Mouse (Mus musculus) embryonic facial prominence, embryonic 13.5 days (tissue): Measurements from ENCODE around the gene Ric8b. TPM values are rescaled to one million over a fixed set of nuclear protein-coding genes. Genes with fewer than 3 reads are reported as not detected.

ENCODE experiments used
- ATAC-seq: fragments of 200-750 bp; cut with Nextera tagmentation; 2 replicates; pipeline ENCODE4 v1.8.0; 2017; ENCODE audit warnings: low read depth; ENCODE audit not compliant: insufficient number of reproducible peaks, insufficient read depth, low FRiP score, low TSS enrichment
- H3K27ac ChIP-seq: fragments of 300-500 bp; sonication (generic); 2 replicates; pipeline ENCODE4 v1.5.1; 2015; ENCODE audit warnings: moderate library complexity, mild to moderate bottlenecking, inconsistent platforms
- H3K27me3 ChIP-seq: fragments of 300-500 bp; sonication (generic); 2 replicates; pipeline ENCODE4 v1.6.1; 2015; ENCODE audit warnings: mild to moderate bottlenecking, inconsistent platforms
- H3K36me3 ChIP-seq: fragments of 300-500 bp; sonication (generic); 2 replicates; pipeline ENCODE4 v1.6.1; 2015; ENCODE audit warnings: mild to moderate bottlenecking, inconsistent platforms
- H3K4me1 ChIP-seq: fragments of 300-500 bp; sonication (generic); 2 replicates; pipeline ENCODE4 v1.6.1; 2015; ENCODE audit warnings: inconsistent platforms
- H3K4me2 ChIP-seq: fragments of 300-500 bp; sonication (generic); 2 replicates; pipeline ENCODE4 v1.6.1; 2015; ENCODE audit warnings: moderate library complexity, mild to moderate bottlenecking, inconsistent platforms
- H3K4me3 ChIP-seq: fragments of 300-500 bp; sonication (generic); 2 replicates; pipeline ENCODE4 v1.5.1; 2015; ENCODE audit warnings: mild to moderate bottlenecking, inconsistent platforms
- H3K9ac ChIP-seq: fragments of 300-500 bp; sonication (generic); 2 replicates; pipeline ENCODE4 v1.6.1; 2015; ENCODE audit warnings: mild to moderate bottlenecking, inconsistent platforms
- H3K9me3 ChIP-seq: fragments of 300-500 bp; sonication (generic); 2 replicates; pipeline ENCODE4 v1.6.1; 2016; ENCODE audit warnings: inconsistent platforms
- WGBS: fragments of 180-500 bp; shearing (Covaris S2); methylation state at CpG from one replicate; pipeline ENCODE4 v1.1.7; 2015; ENCODE audit warnings: mixed read lengths; 5-methylcytosine and 5-hydroxymethylcytosine counted together
- polyA plus RNA-seq: library from polyadenylated mRNA; unstranded; fragments of >200 nt; fragmentation: Nextera tagmentation; extraction: Ambion mirVana; gene quantifications from 2 replicates; pipeline ENCODE4 v1.2.1, GENCODE M21; 2015

The Ric8b gene
- polyA plus RNA-seq, 1 experiment from 2014 or later = 23.0 TPM

DNA sequence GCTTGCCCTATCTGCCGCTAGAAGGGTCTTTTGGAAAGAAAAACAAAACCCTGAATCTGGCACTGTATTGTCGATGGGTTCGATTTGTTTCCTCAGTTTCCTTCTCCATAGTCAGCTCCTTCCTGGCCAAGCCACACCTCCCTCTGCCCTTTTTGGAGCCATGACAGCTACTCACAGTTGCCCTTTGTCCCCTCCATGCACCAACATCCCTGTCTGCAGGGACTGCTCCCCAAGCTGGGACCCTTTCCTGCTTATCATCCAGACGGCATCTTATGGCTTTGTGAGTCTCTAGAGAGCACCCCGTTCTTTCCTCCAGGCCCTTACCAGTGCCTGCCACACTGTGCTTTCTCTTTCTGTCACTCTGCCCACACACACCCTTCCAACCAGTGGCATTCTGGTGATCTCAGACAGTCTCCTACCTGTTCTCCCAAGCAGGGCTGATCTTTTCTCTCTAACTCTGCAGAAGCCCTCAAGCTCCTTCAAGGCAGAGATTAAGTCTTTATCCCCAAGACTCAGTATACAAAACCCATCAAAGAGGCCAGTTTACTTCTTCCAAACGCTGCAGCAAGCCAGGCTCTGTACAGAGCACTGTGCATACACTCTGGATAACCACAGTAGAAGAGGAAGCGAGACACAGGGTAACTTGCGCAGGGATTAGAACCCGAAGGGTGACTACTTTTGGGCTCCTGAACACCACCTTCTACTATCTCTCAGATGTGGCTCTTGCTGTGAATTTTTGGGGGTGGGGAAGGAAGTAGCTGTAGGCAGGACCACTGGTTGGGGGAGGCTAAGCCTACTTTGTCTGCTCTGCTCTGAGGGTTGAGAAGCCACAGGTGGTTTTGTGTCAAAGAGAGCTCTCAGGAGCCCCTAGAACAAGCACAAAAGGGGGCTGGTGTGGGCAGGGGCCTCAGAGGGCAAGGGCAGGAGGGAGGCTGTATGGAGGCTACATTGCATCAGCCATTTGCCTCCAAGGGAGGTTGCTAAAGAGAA lies 20.2 kb upstream of the Ric8b start:
- 54% methylated on average over 9 of the region's 9 CpGs for WGBS
- H3K9me3 ChIP-seq = no peaks in the 10 kb centered on the region
- H3K4me3 ChIP-seq = no peak overlapping the region
- no peak overlapping the region for H3K9ac ChIP-seq
- no peaks in the 10 kb centered on the region for H3K36me3 ChIP-seq
- peaks cover 14% of the 10 kb centered on the region for H3K4me1 ChIP-seq
- H3K27ac ChIP-seq = no peak overlapping the region
- no peaks in the 10 kb centered on the region for H3K27me3 ChIP-seq
- H3K4me2 ChIP-seq = no peak overlapping the region
- ATAC-seq = no peak

DNA sequence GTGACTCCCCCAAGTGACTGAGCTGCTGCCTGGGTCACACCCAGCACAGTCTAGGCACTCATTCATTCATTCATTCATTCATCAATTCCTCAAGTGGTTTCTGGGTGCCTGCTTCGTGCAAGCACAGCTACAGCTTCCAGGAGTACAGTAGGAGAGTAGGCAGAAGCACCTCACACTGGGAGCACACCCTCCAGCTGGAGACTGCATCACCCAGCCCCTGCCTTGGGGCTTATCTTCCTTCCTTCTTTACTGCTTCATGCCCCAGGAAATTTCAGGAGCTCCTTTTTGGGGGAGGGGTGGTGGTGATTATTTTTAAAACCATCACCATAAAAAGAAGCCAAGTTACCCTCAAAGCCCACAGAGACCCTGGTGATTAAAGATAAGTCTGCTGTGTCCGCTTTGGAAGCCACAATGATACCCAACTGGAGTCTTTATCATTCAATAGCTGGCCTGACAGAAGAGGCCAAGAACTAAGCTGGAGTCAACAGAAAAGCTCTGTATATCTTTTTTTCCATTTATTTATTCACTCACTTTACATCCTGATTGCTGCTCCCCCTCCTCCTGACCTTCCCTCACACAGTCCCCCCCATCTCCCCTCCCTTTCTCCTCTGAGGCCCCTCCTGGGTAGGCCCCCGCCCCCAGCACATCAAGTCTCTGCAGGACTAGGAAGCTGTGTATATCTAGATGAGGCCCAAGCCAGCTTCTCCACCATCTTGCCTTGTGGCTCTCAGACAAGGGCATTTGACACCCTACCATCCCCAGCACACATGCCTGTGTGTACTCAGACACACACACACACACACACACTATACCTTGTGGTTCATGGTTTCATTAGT lies 19.1 kb upstream of the Ric8b start:
- Histone ChIP-seq H3K27ac (no peak overlapping the region), H3K4me1 (peaks cover 19% of the 10 kb centered on the region), H3K4me3 (no peak overlapping the region), H3K9ac (no peak overlapping the region), H3K9me3 (no peaks in the 10 kb centered on the region), H3K27me3 (no peaks in the 10 kb centered on the region), H3K4me2 (no peak overlapping the region), H3K36me3 (no peaks in the 10 kb centered on the region)
- ATAC-seq = no peak
- WGBS = 60% methylated on average over 3 of the region's 3 CpGs

DNA sequence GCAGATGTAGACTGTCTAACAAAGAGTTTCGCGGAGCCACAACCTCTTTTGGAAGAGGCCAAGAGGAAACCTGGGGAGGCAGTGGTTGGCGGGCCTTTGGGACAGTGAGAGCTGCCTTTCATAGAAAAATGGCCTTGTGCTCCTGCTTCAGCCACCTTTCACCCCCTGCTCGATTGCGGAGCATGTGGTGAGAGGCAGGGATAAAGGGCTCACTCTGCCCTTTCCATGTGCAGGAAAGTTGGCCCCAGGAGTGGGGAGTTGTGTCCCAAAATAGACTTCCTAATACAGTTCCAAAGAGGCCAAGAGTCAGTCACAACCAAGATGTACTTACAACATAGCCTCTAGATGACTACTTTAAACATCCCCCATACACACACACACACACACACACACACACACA lies 15.7 kb upstream of the Ric8b start:
- peaks cover 29% of the 10 kb centered on the region for H3K4me1 ChIP-seq
- no peaks in the 10 kb centered on the region for H3K36me3 ChIP-seq
- WGBS = 67% methylated on average over 5 of the region's 5 CpGs
- no peak overlapping the region for H3K27ac ChIP-seq
- no peak overlapping the region for H3K4me3 ChIP-seq
- H3K9me3 ChIP-seq = no peaks in the 10 kb centered on the region
- no peak for ATAC-seq
- no peak overlapping the region for H3K9ac ChIP-seq
- no peak overlapping the region for H3K4me2 ChIP-seq
- no peaks in the 10 kb centered on the region for H3K27me3 ChIP-seq

DNA sequence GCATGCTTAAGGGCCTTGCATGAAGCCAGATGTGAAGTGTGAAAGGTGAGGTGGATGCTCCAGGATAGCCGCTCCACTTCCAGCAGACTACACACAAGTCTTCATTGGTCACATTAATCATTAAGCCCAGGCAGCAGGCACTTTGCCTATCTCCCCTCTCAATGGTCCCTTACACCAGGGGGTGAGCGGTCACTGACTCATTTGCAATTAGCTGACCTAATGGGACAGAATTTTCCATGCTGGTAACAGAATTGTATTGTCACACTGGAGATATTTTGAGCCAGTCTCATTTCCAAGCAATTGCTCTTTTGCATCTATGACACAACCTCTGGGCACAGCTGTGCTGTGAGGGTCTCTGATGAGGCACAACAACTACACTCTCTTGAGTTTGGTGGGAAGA lies 15.2 kb upstream of the Ric8b start:
- no peaks in the 10 kb centered on the region for H3K9me3 ChIP-seq
- no peaks in the 10 kb centered on the region for H3K36me3 ChIP-seq
- peaks cover 29% of the 10 kb centered on the region for H3K4me1 ChIP-seq
- H3K4me3 ChIP-seq = no peak overlapping the region
- no peak overlapping the region for H3K27ac ChIP-seq
- no peak overlapping the region for H3K9ac ChIP-seq
- no peak overlapping the region for H3K4me2 ChIP-seq
- no peaks in the 10 kb centered on the region for H3K27me3 ChIP-seq
- WGBS = 79% methylated on average over 2 of the region's 2 CpGs
- no peak for ATAC-seq

DNA sequence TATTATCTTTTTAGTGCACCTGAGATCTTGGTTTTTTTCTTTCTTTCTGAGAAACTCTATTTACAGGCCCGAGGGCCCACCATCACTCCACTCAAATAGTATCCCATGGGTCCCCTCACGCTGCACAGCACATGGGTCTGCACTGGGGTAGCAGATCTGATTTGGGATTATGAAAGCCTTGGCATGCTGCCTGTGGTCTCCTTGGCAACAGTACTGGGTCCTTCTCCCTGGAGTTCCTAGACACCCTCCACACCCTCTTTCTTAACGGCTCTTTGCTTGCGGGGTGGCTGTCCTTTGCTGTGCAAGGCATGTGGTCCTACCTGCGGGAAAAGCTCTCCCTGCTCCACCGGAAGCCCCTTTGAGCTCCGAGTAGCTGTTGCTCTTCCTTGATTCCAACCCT lies 14.1 kb upstream of the Ric8b start:
- 51% methylated on average over 7 of the region's 7 CpGs for WGBS
- no peaks in the 10 kb centered on the region for H3K9me3 ChIP-seq
- H3K4me3 ChIP-seq = no peak overlapping the region; the same call in 1 of the 2 replicates
- H3K9ac ChIP-seq = peak overlapping the region; percentile 32; the same call in 1 of the 2 replicates
- ATAC-seq = no peak
- H3K36me3 ChIP-seq = no peaks in the 10 kb centered on the region
- H3K27ac ChIP-seq = peak overlapping the region; percentile 22; the same call in 1 of the 2 replicates
- no peaks in the 10 kb centered on the region for H3K27me3 ChIP-seq
- H3K4me1 ChIP-seq = peaks cover 20% of the 10 kb centered on the region
- H3K4me2 ChIP-seq = peak overlapping the region; percentile 44

DNA sequence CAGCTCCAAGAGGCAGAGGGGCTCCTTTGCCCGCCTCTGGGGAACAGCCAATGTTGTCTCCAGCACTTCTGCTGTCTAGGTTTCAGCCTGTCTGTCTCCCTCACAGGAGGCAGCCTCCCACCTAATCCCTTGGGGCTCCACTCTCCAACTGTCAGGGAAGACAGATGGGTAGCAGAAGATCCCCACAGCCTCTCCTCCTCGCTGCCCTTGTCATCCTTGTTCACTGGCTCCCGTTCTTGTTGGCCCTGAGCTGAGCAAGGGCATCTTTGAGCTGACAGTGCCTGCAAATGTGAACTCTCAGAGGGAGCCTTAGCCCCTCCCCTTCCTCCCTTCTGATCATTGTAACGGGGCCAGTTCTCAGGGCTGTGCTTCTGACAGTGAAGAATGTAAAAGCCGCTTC lies 13.7 kb upstream of the Ric8b start:
- Histone ChIP-seq H3K27me3 (no peaks in the 10 kb centered on the region), H3K4me1 (peaks cover 16% of the 10 kb centered on the region), H3K9me3 (no peaks in the 10 kb centered on the region), H3K4me2 (peak overlapping the region; percentile 44), H3K36me3 (no peaks in the 10 kb centered on the region), H3K27ac (peak overlapping the region; percentile 22; the same call in 1 of the 2 replicates), H3K4me3 (peak overlapping the region; percentile 13), H3K9ac (peak overlapping the region; percentile 32; the same call in 1 of the 2 replicates)
- WGBS = 7% methylated on average over 5 of the region's 5 CpGs
- no peak for ATAC-seq

DNA sequence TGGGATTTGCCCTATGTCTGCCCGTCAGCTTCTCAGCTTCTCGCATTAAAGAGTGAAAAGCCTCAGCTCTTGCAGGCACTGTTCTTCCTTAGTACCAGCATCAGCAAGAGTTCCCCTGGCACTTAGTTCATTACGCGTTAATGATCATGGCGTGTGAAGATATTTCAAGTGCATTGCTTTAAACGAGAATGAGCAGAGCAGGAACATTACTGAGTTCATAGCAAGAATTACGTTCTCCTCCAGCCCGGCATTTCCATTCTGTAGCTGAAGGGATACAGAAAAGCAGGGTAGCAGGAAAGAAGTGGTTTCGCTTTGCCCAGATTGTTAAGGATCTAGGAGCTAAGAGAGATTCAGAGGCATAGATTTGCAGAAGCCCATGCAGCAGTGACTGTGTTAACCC lies 10.5 kb upstream of the Ric8b start:
- no peak overlapping the region for H3K4me2 ChIP-seq
- H3K27ac ChIP-seq = no peak overlapping the region
- H3K9me3 ChIP-seq = no peaks in the 10 kb centered on the region
- no peaks in the 10 kb centered on the region for H3K27me3 ChIP-seq
- H3K36me3 ChIP-seq = no peaks in the 10 kb centered on the region
- WGBS = 81% methylated on average over 9 of the region's 9 CpGs
- no peak for ATAC-seq
- peaks cover 24% of the 10 kb centered on the region for H3K4me1 ChIP-seq
- H3K9ac ChIP-seq = no peak overlapping the region
- no peak overlapping the region for H3K4me3 ChIP-seq

DNA sequence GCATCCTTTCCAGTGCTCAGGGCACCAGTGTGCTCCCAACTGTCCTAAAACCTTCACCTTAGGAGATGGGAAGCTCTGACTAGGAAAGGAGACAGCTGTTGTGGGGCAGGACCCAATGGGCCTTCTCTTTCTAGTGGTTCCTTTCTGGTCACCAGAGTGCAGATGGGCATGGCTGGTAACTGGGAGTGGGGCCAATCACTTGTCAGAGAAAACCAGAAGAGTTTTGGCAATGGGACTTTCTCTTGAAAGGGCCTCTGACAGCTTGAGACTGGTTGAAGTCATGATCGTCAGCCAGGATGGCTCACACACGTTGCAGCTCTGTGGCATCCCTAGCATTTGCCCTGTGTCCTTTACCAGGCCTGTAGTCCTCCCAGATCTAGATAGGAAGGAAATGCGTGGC lies 9.4 kb upstream of the Ric8b start:
- Histone ChIP-seq H3K4me1 (peaks cover 23% of the 10 kb centered on the region), H3K36me3 (no peaks in the 10 kb centered on the region), H3K4me2 (no peak overlapping the region), H3K9me3 (no peaks in the 10 kb centered on the region), H3K4me3 (no peak overlapping the region), H3K9ac (no peak overlapping the region), H3K27me3 (no peaks in the 10 kb centered on the region), H3K27ac (no peak overlapping the region)
- 91% methylated on average over 3 of the region's 3 CpGs for WGBS
- no peak for ATAC-seq

DNA sequence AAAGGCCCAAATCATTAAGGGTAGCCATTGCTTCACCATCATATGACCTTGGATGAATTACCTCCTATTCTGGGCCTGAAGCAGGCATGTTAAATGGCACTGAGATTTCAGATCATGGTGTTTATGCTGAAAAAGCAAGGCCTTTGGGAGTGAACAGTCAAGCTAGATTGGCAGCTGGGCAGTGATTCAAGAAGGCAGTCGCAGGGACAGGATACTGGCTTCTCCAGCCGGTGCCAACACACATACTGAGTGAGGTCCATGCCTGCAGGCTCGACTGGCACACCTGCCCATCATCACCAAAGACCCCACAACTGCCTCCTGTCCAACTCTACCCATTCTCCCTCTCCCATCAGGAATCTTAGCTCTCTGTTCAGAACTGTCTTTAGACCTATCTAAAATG lies 8.9 kb upstream of the Ric8b start:
- Histone ChIP-seq H3K9me3 (no peaks in the 10 kb centered on the region), H3K4me2 (no peak overlapping the region), H3K27me3 (no peaks in the 10 kb centered on the region), H3K9ac (no peak overlapping the region), H3K36me3 (no peaks in the 10 kb centered on the region), H3K27ac (no peak overlapping the region), H3K4me1 (peaks cover 19% of the 10 kb centered on the region), H3K4me3 (no peak overlapping the region)
- WGBS = 86% methylated on average over 3 of the region's 3 CpGs
- no peak for ATAC-seq

DNA sequence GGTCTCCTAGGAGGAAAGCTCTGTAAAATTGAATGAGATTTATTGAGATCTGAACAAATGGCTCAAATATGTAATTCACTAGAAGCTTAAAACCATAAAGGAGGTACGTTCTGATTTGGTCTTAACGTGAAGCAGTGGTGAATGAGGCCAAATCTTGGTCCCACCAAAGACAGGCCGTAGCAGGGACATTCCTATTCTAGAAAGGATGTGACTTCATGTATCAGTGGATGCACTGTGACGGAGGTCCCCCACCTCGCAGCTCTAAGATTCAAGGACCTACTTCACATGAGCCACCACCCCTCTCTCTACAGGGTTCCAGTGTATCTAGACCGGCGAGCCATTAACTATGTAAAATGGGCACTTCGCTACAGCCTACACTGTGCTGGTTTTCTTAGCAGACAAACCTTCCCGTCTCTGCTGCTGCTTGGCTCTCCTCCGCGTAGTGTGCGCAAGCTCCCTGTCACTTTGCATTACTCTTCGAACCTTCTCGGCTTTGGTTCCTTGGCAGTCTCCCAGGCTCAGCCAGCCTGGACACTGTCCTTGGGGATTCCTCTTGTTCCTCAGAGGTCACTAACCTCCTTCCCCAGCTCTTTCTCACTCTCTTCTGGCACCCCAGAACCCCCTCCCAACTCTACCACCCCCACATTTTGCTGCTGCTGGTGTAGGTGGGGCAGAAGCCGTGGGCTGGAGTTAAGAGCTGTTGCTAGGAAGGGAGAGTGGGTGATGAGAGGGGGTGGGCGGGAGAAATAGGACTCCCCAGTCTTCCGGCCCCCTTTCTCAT lies 8.2 kb upstream of the Ric8b start:
- no peaks in the 10 kb centered on the region for H3K36me3 ChIP-seq
- ATAC-seq = no peak
- no peak overlapping the region for H3K27ac ChIP-seq
- H3K9me3 ChIP-seq = no peaks in the 10 kb centered on the region
- H3K9ac ChIP-seq = no peak overlapping the region
- 67% methylated on average over 17 of the region's 17 CpGs for WGBS
- H3K4me1 ChIP-seq = peaks cover 11% of the 10 kb centered on the region
- H3K4me2 ChIP-seq = peak overlapping the region; percentile 36
- H3K4me3 ChIP-seq = no peak overlapping the region
- no peaks in the 10 kb centered on the region for H3K27me3 ChIP-seq

DNA sequence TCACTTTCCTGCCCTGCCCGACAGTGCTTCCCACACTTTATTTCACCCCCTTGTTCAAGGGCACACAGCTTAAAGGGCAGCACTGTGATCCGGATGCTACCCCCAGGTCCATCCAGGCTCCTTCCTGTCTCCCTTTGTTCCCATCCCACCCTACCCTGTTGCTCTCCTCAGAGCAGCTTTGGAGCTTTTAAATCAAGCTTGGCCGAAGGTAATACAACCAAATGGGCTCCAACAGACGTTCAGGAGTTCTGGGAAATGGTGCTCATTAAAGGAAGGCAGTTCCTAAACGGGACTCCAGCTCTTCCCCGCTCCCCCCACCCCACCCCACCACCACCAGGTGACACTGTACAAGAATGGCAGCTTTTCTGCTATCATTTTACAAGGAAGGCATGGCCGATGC lies 7.2 kb upstream of the Ric8b start:
- no peak overlapping the region for H3K4me3 ChIP-seq
- no peak for ATAC-seq
- H3K36me3 ChIP-seq = no peaks in the 10 kb centered on the region
- 28% methylated on average over 7 of the region's 7 CpGs for WGBS
- H3K4me2 ChIP-seq = no peak overlapping the region
- no peak overlapping the region for H3K27ac ChIP-seq
- no peak overlapping the region for H3K9ac ChIP-seq
- H3K27me3 ChIP-seq = no peaks in the 10 kb centered on the region
- peaks cover 10% of the 10 kb centered on the region for H3K4me1 ChIP-seq
- H3K9me3 ChIP-seq = no peaks in the 10 kb centered on the region
